Mouse (Mus musculus) hindbrain, embryonic 15.5 days (tissue): Measurements from ENCODE around the gene Bdnf. TPM values are rescaled to one million over a fixed set of nuclear protein-coding genes. Genes with fewer than 3 reads are reported as not detected.

Experiments
- ATAC-seq: fragments of 200-750 bp; cut with Nextera tagmentation; 2 replicates; pipeline ENCODE4 v1.8.0; 2017; ENCODE audit warnings: low read depth, moderate number of reproducible peaks, moderate TSS enrichment; ENCODE audit not compliant: low FRiP score
- H3K27ac ChIP-seq: fragments of 300-500 bp; sonication (generic); replicated peaks from 2 replicates; pipeline ENCODE4 v1.5.1; 2015; ENCODE audit warnings: mild to moderate bottlenecking, inconsistent platforms
- H3K27me3 ChIP-seq: fragments of 300-500 bp; sonication (generic); 2 replicates; pipeline ENCODE4 v1.6.1; 2015; ENCODE audit warnings: control low read depth, inconsistent platforms
- H3K36me3 ChIP-seq: fragments of 300-500 bp; sonication (generic); 2 replicates; pipeline ENCODE4 v1.6.1; 2015; ENCODE audit warnings: control low read depth, inconsistent platforms
- H3K4me1 ChIP-seq: fragments of 300-500 bp; sonication (generic); replicated peaks from 2 replicates; pipeline ENCODE4 v1.6.1; 2015; ENCODE audit warnings: control low read depth, inconsistent platforms
- H3K4me2 ChIP-seq: fragments of 300-500 bp; sonication (generic); 2 replicates; pipeline ENCODE4 v1.6.1; 2015; ENCODE audit warnings: moderate library complexity, mild to moderate bottlenecking, inconsistent platforms
- H3K4me3 ChIP-seq: fragments of 300-500 bp; sonication (generic); 2 replicates; pipeline ENCODE4 v1.5.1; 2015; ENCODE audit warnings: mild to moderate bottlenecking, inconsistent platforms
- H3K9ac ChIP-seq: fragments of 300-500 bp; sonication (generic); 2 replicates; pipeline ENCODE4 v1.6.1; 2015; ENCODE audit warnings: inconsistent platforms
- H3K9me3 ChIP-seq: fragments of 300-500 bp; sonication (generic); 2 replicates; pipeline ENCODE4 v1.6.1; 2016; ENCODE audit warnings: control low read depth, inconsistent platforms
- WGBS: fragments of 180-500 bp; shearing (Covaris S2); methylation state at CpG from one replicate; pipeline ENCODE4 v1.1.7; 2015; 5-methylcytosine and 5-hydroxymethylcytosine counted together
- polyA plus RNA-seq: library from polyadenylated mRNA; unstranded; fragments of >200 nt; fragmentation: Nextera tagmentation; extraction: Ambion mirVana; gene quantifications from 2 replicates; pipeline ENCODE4 v1.2.1, GENCODE M21; 2015

The Bdnf gene
- polyA plus RNA-seq, 1 experiment from 2014 or later = 5.3 TPM

GRCm38 (mm10) chr2:109748412-109748811 lies 73.9 kb downstream of the Bdnf start:
- no peaks in the 10 kb centered on the region for H3K27me3 ChIP-seq
- no peaks in the 10 kb centered on the region for H3K9me3 ChIP-seq

GRCm38 (mm10) chr2:109748815-109749214 lies 74.3 kb downstream of the Bdnf start:
- Histone ChIP-seq H3K27ac (no peak overlapping the region), H3K4me2 (no peak overlapping the region), H3K4me3 (no peak overlapping the region), H3K9ac (no peak overlapping the region), H3K27me3 (no peaks in the 10 kb centered on the region), H3K4me1 (no peaks in the 10 kb centered on the region), H3K36me3 (no peaks in the 10 kb centered on the region), H3K9me3 (no peaks in the 10 kb centered on the region)
- WGBS = 87% methylated on average over 4 of the region's 4 CpGs
- ATAC-seq = no peak

More at GRCm38 (mm10) chr2:109748412-109748811, 73.9 kb downstream of the Bdnf start:
- no peak overlapping the region for H3K4me2 ChIP-seq
- no peak overlapping the region for H3K4me3 ChIP-seq
- H3K9ac ChIP-seq = no peak overlapping the region
- no peak for ATAC-seq
- H3K4me1 ChIP-seq = no peaks in the 10 kb centered on the region
- H3K27ac ChIP-seq = no peak overlapping the region
- H3K36me3 ChIP-seq = no peaks in the 10 kb centered on the region

- Histone ChIP-seq H3K27me3 (no peaks in the 10 kb centered on the region), H3K9ac (no peak overlapping the region), H3K36me3 (no peaks in the 10 kb centered on the region), H3K4me1 (no peaks in the 10 kb centered on the region), H3K9me3 (no peaks in the 10 kb centered on the region), H3K4me3 (no peak overlapping the region), H3K4me2 (no peak overlapping the region), H3K27ac (no peak overlapping the region)
- ATAC-seq = no peak
Observed at GRCm38 (mm10) chr2:109749964-109750363, 75.5 kb downstream of the Bdnf start.

- Histone ChIP-seq H3K36me3 (no peaks in the 10 kb centered on the region), H3K4me1 (no peaks in the 10 kb centered on the region), H3K27me3 (no peaks in the 10 kb centered on the region), H3K27ac (no peak overlapping the region), H3K4me2 (no peak overlapping the region), H3K9me3 (no peaks in the 10 kb centered on the region), H3K9ac (no peak overlapping the region), H3K4me3 (no peak overlapping the region)
- no peak for ATAC-seq
- 87% methylated on average over 1 of the region's 1 CpGs for WGBS
Observed at GRCm38 (mm10) chr2:109750484-109750883, 76.0 kb downstream of the Bdnf start.

GRCm38 (mm10) chr2:109756305-109756704 lies 81.8 kb downstream of the Bdnf start:
- H3K36me3 ChIP-seq = no peaks in the 10 kb centered on the region
- WGBS = 92% methylated on average over 2 of the region's 2 CpGs

GRCm38 (mm10) chr2:109766772-109767171 lies 92.3 kb downstream of the Bdnf start:
- no peak overlapping the region for H3K27ac ChIP-seq

More at GRCm38 (mm10) chr2:109756305-109756704, 81.8 kb downstream of the Bdnf start:
- no peak overlapping the region for H3K27ac ChIP-seq
- H3K4me1 ChIP-seq = no peaks in the 10 kb centered on the region
- no peak for ATAC-seq
- no peak overlapping the region for H3K9ac ChIP-seq
- no peak overlapping the region for H3K4me3 ChIP-seq
- H3K4me2 ChIP-seq = no peak overlapping the region
- no peaks in the 10 kb centered on the region for H3K27me3 ChIP-seq
- no peaks in the 10 kb centered on the region for H3K9me3 ChIP-seq

GRCm38 (mm10) chr2:109768814-109769213 lies 94.3 kb downstream of the Bdnf start:
- Histone ChIP-seq H3K36me3 (no peaks in the 10 kb centered on the region), H3K4me1 (no peaks in the 10 kb centered on the region), H3K4me2 (no peak overlapping the region), H3K9ac (no peak overlapping the region), H3K27ac (no peak overlapping the region), H3K9me3 (no peaks in the 10 kb centered on the region), H3K4me3 (no peak overlapping the region), H3K27me3 (no peaks in the 10 kb centered on the region)
- 93% methylated on average over 3 of the region's 3 CpGs for WGBS
- ATAC-seq = no peak

More at GRCm38 (mm10) chr2:109766772-109767171, 92.3 kb downstream of the Bdnf start:
- H3K9me3 ChIP-seq = no peaks in the 10 kb centered on the region
- no peak overlapping the region for H3K4me2 ChIP-seq
- WGBS = 91% methylated on average over 2 of the region's 2 CpGs
- H3K9ac ChIP-seq = no peak overlapping the region
- no peaks in the 10 kb centered on the region for H3K27me3 ChIP-seq
- no peak overlapping the region for H3K4me3 ChIP-seq
- no peak for ATAC-seq
- H3K36me3 ChIP-seq = no peaks in the 10 kb centered on the region
- no peaks in the 10 kb centered on the region for H3K4me1 ChIP-seq

GRCm38 (mm10) chr2:109776374-109776773 lies 101.9 kb downstream of the Bdnf start:
- WGBS = 43% methylated on average over 6 of the region's 6 CpGs
- Histone ChIP-seq H3K27me3 (no peaks in the 10 kb centered on the region), H3K9me3 (no peaks in the 10 kb centered on the region), H3K36me3 (no peaks in the 10 kb centered on the region), H3K4me1 (no peaks in the 10 kb centered on the region), H3K27ac (no peak overlapping the region), H3K9ac (no peak overlapping the region), H3K4me3 (no peak overlapping the region), H3K4me2 (no peak overlapping the region)
- no peak for ATAC-seq

Other genes starting within 250 kb of the Bdnf start
- 175 and 177 TPM in 2 replicates for gene Lin7c, start 216.2 kb downstream of the Bdnf start, polyA plus RNA-seq
- 8.0 and 8.6 TPM in 2 replicates for gene Lgr4, start 242.9 kb downstream of the Bdnf start, polyA plus RNA-seq